Mouse (Mus musculus): ENCODE measurements around the gene Kif22.

DNA sequence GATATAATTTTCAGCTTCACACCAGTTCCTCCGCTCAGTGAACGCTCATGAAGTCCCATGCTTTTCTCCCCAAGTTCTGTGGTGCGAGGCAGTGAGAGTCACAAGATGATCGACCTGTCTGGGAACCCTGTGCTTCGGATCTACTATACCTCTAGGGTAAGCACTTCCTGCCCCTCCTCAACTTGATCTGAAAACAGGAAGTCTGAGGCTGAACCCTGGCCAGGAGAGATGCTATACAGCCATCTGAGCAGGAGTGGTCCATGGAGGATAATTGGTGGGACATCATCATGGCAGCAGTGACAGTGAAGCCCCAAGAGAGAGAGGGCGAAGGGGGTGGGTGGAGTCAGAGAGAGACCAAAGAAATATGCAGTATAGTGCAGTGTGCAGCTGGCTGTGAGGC lies 63.4 kb downstream of the Kif22 start:
- TF ChIP-seq CTCF (IDR thresholded peaks at IDR 0.05; ENCODE audit: control insufficient read depth, insufficient read depth, insufficient read length), result no peak
- TF ChIP-seq MAX (IDR thresholded peaks at IDR 0.05), result no peak
- TF ChIP-seq USF1 (IDR thresholded peaks at IDR 0.05; ENCODE audit: low read depth), result no peak
- TF ChIP-seq MYOD1 (IDR thresholded peaks at IDR 0.05; ENCODE audit: control insufficient read depth, insufficient read length, low read depth), result no peak
